Mouse (Mus musculus): ENCODE measurements at regions not wholly inside any gene's neighbourhood (a gene's known extent, or its start where the extent isn't known, plus 50 kb on each side); places are given as distances from the start of the nearest gene placed in this dataset.

- peaks cover 0 to 7% of the 10 kb centered on the region in 2 experiments; a peak in 2 of 4 replicates for H3K4me1 ChIP-seq (replicated peaks; ENCODE audit: control insufficient read depth in 2 of 2, insufficient read depth in 2 of 2, low read length in 1 of 2)
- no peaks in the 10 kb centered on the region for H3K9me3 ChIP-seq (ENCODE audit: control insufficient read depth, low read length)
- H3K36me3 ChIP-seq (replicated peaks; ENCODE audit: control insufficient read depth, insufficient read depth, low read depth) = no peaks in the 10 kb centered on the region
- no peak overlapping the region for H3K27ac ChIP-seq
- no peaks in the 10 kb centered on the region for H3K27me3 ChIP-seq (ENCODE audit: control insufficient read depth, insufficient read depth, low read length)
- H3K4me2 ChIP-seq (ENCODE audit: low read depth) = no peak overlapping the region
- WGBS (ENCODE audit: insufficient replicate concordance) = 24% methylated on average over 6 of the region's 6 CpGs
- DNase-seq (ENCODE audit: low read depth in 3 of 3, low spot score in 3 of 3) (peak in 1 of 3 experiments; percentile 17), ATAC-seq (ENCODE audit: insufficient read depth) (peak; percentile 21; the same call in 1 of the 2 replicates)
- no peak overlapping the region for H3K9ac ChIP-seq (replicated peaks)
- no peak overlapping the region for H3K4me3 ChIP-seq (ENCODE audit: insufficient read depth in 1 of 2, low read depth in 2 of 2, low read length in 2 of 2)
- TF ChIP-seq CTCF (IDR thresholded peaks at IDR 0.05; ENCODE audit: low read depth) (no peak), EP300 (IDR thresholded peaks at IDR 0.05; ENCODE audit: low read depth) (no peak)
These were observed 73.1 kb upstream of the Spred2 start for GRCm38 (mm10) chr11:19851022-19851615.

GRCm38 (mm10) chr11:19861596-19861995, 62.6 kb upstream of the Spred2 start:
- TF ChIP-seq EP300 (IDR thresholded peaks at IDR 0.05; ENCODE audit: low read depth) = no peak
- no peak for TF ChIP-seq CTCF (IDR thresholded peaks at IDR 0.05; ENCODE audit: low read depth)
- ATAC-seq (ENCODE audit: insufficient read depth) = no peak
- Histone ChIP-seq H3K4me2 (ENCODE audit: low read depth) (no peak overlapping the region), H3K27ac (no peak overlapping the region), H3K27me3 (ENCODE audit: control insufficient read depth, insufficient read depth, low read length) (no peaks in the 10 kb centered on the region), H3K36me3 (replicated peaks; ENCODE audit: control insufficient read depth, insufficient read depth, low read depth) (no peaks in the 10 kb centered on the region), H3K4me3 (ENCODE audit: insufficient read depth in 1 of 2, low read depth in 2 of 2, low read length in 2 of 2) (no peak overlapping the region), H3K4me1 (replicated peaks; ENCODE audit: control insufficient read depth in 2 of 2, insufficient read depth in 2 of 2, low read length in 1 of 2) (no peaks in the 10 kb centered on the region), H3K9ac (replicated peaks) (no peak overlapping the region), H3K9me3 (ENCODE audit: control insufficient read depth, low read length) (no peaks in the 10 kb centered on the region)
- no peak for DNase-seq (ENCODE audit: low read depth in 3 of 3, low spot score in 3 of 3)
- WGBS (ENCODE audit: insufficient replicate concordance) = 69% methylated on average over 4 of the region's 4 CpGs

- ATAC-seq (ENCODE audit: insufficient read depth) (no peak), DNase-seq (ENCODE audit: low read depth in 3 of 3, low spot score in 3 of 3) (no peak)
- Histone ChIP-seq H3K27me3 (ENCODE audit: control insufficient read depth, insufficient read depth, low read length) (no peaks in the 10 kb centered on the region), H3K4me1 (replicated peaks; ENCODE audit: control insufficient read depth in 2 of 2, insufficient read depth in 2 of 2, low read length in 1 of 2) (no peaks in the 10 kb centered on the region), H3K9ac (replicated peaks) (no peak overlapping the region), H3K4me3 (ENCODE audit: insufficient read depth in 1 of 2, low read depth in 2 of 2, low read length in 2 of 2) (no peak overlapping the region), H3K4me2 (ENCODE audit: low read depth) (no peak overlapping the region), H3K9me3 (ENCODE audit: control insufficient read depth, low read length) (no peaks in the 10 kb centered on the region), H3K36me3 (replicated peaks; ENCODE audit: control insufficient read depth, insufficient read depth, low read depth) (no peaks in the 10 kb centered on the region), H3K27ac (no peak overlapping the region)
- no peak for TF ChIP-seq CTCF (IDR thresholded peaks at IDR 0.05; ENCODE audit: low read depth)
- TF ChIP-seq EP300 (IDR thresholded peaks at IDR 0.05; ENCODE audit: low read depth) = no peak
- WGBS (ENCODE audit: insufficient replicate concordance) = 42% methylated on average over 3 of the region's 3 CpGs
These were observed 60.8 kb upstream of the Spred2 start for GRCm38 (mm10) chr11:19863327-19863726.

GRCm38 (mm10) chr11:19866262-19866661, 57.9 kb upstream of the Spred2 start:
- TF ChIP-seq CTCF (IDR thresholded peaks at IDR 0.05; ENCODE audit: low read depth) = no peak
- no peak for TF ChIP-seq EP300 (IDR thresholded peaks at IDR 0.05; ENCODE audit: low read depth)
- Histone ChIP-seq H3K4me3 (ENCODE audit: insufficient read depth in 1 of 2, low read depth in 2 of 2, low read length in 2 of 2) (no peak overlapping the region), H3K27me3 (ENCODE audit: control insufficient read depth, insufficient read depth, low read length) (no peaks in the 10 kb centered on the region), H3K9ac (replicated peaks) (no peak overlapping the region), H3K4me1 (replicated peaks; ENCODE audit: control insufficient read depth in 2 of 2, insufficient read depth in 2 of 2, low read length in 1 of 2) (no peaks in the 10 kb centered on the region), H3K4me2 (ENCODE audit: low read depth) (no peak overlapping the region), H3K27ac (no peak overlapping the region), H3K36me3 (replicated peaks; ENCODE audit: control insufficient read depth, insufficient read depth, low read depth) (no peaks in the 10 kb centered on the region), H3K9me3 (ENCODE audit: control insufficient read depth, low read length) (no peaks in the 10 kb centered on the region)
- WGBS (ENCODE audit: insufficient replicate concordance) = 5% methylated on average over 2 of the region's 2 CpGs
- no peak for DNase-seq (ENCODE audit: low read depth in 3 of 3, low spot score in 3 of 3)
- no peak for ATAC-seq (ENCODE audit: insufficient read depth)

- no peaks in the 10 kb centered on the region for H3K27me3 ChIP-seq (ENCODE audit: control insufficient read depth, insufficient read depth, low read length)
- no peak for TF ChIP-seq EP300 (IDR thresholded peaks at IDR 0.05; ENCODE audit: low read depth)
- no peak for TF ChIP-seq CTCF (IDR thresholded peaks at IDR 0.05; ENCODE audit: low read depth)
- DNase-seq (ENCODE audit: low read depth in 3 of 3, low spot score in 3 of 3) (no peak), ATAC-seq (ENCODE audit: insufficient read depth) (no peak)
- no peak overlapping the region for H3K27ac ChIP-seq
- no peak overlapping the region for H3K9ac ChIP-seq (replicated peaks)
- 61% methylated on average over 3 of the region's 3 CpGs for WGBS (ENCODE audit: insufficient replicate concordance)
- H3K36me3 ChIP-seq (replicated peaks; ENCODE audit: control insufficient read depth, insufficient read depth, low read depth) = no peaks in the 10 kb centered on the region
- no peaks in the 10 kb centered on the region for H3K4me1 ChIP-seq (replicated peaks; ENCODE audit: control insufficient read depth in 2 of 2, insufficient read depth in 2 of 2, low read length in 1 of 2)
- H3K4me2 ChIP-seq (ENCODE audit: low read depth) = no peak overlapping the region
- no peaks in the 10 kb centered on the region for H3K9me3 ChIP-seq (ENCODE audit: control insufficient read depth, low read length)
- H3K4me3 ChIP-seq (ENCODE audit: insufficient read depth in 1 of 2, low read depth in 2 of 2, low read length in 2 of 2) = no peak overlapping the region
These were observed 54.5 kb upstream of the Spred2 start for GRCm38 (mm10) chr11:19869671-19870070.

Measured in liver, embryonic 14.5 days (tissue).